Mouse (Mus musculus) ES-E14 (cell line): ENCODE data around the gene Gpatch2.

Experiments
- CHD2 ChIP-seq: IDR thresholded peaks from 2 replicates; pipeline ENCODE4 v1.6.1; 2014; ENCODE audit warnings: mild to moderate bottlenecking, low read depth, low read length, inconsistent platforms
- HCFC1 ChIP-seq: IDR thresholded peaks from 2 replicates; pipeline ENCODE4 v1.6.1; 2012; ENCODE audit warnings: low read length, inconsistent platforms, borderline replicate concordance; ENCODE audit not compliant: insufficient read depth
- MAFK ChIP-seq: IDR thresholded peaks from 2 replicates; pipeline ENCODE4 v1.6.1; 2014; ENCODE audit warnings: mild to moderate bottlenecking, low read depth, low read length, inconsistent platforms; ENCODE audit not compliant: insufficient read depth

- no peak for TF ChIP-seq HCFC1
- TF ChIP-seq MAFK, result no peak
- no peak for TF ChIP-seq CHD2
These were observed 25.0 kb downstream of the Gpatch2 start for GRCm38 (mm10) chr1:187240304-187240703.
